Mouse (Mus musculus) heart, embryonic 12.5 days (tissue): ENCODE measurements around the gene Zfyve21. TPM values are rescaled to one million over a fixed set of nuclear protein-coding genes. Genes with fewer than 3 reads are reported as not detected.

Experiments
- ATAC-seq: fragments of 200-750 bp; cut with Nextera tagmentation; 2 replicates; pipeline ENCODE4 v1.8.0; 2017; ENCODE audit warnings: moderate TSS enrichment, moderate library complexity; ENCODE audit not compliant: insufficient number of reproducible peaks, low FRiP score
- H3K27ac ChIP-seq: fragments of 300-500 bp; sonication (generic); 2 replicates; pipeline ENCODE4 v1.5.1; 2016; ENCODE audit warnings: mild to moderate bottlenecking, moderate library complexity; ENCODE audit not compliant: poor library complexity, severe bottlenecking
- H3K27me3 ChIP-seq: fragments of 300-500 bp; sonication (generic); replicated peaks from 2 replicates; pipeline ENCODE4 v1.6.1; 2016; ENCODE audit warnings: mild to moderate bottlenecking, moderate library complexity
- H3K36me3 ChIP-seq: fragments of 300-500 bp; sonication (generic); 2 replicates; pipeline ENCODE4 v1.6.1; 2016; ENCODE audit warnings: mild to moderate bottlenecking, moderate library complexity
- H3K4me1 ChIP-seq: fragments of 300-500 bp; sonication (generic); replicated peaks from 2 replicates; pipeline ENCODE4 v1.6.1; 2016; ENCODE audit warnings: mild to moderate bottlenecking
- H3K4me2 ChIP-seq: fragments of 300-500 bp; sonication (generic); 2 replicates; pipeline ENCODE4 v1.6.1; 2016; ENCODE audit warnings: mild to moderate bottlenecking, moderate library complexity
- H3K4me3 ChIP-seq: fragments of 300-500 bp; sonication (generic); 2 replicates; pipeline ENCODE4 v1.5.1; 2016; ENCODE audit warnings: mild to moderate bottlenecking
- H3K9ac ChIP-seq: fragments of 300-500 bp; sonication (generic); 2 replicates; pipeline ENCODE4 v1.6.1; 2016; ENCODE audit warnings: mild to moderate bottlenecking, moderate library complexity
- H3K9me3 ChIP-seq: fragments of 300-500 bp; sonication (generic); replicated peaks from 2 replicates; pipeline ENCODE4 v1.6.1; 2016; ENCODE audit warnings: mild to moderate bottlenecking, moderate library complexity
- WGBS: fragments of 180-500 bp; shearing (Covaris S2); methylation state at CpG from one replicate; pipeline ENCODE4 v1.1.7; 2016; 5-methylcytosine and 5-hydroxymethylcytosine counted together
- polyA plus RNA-seq: library from polyadenylated mRNA; unstranded; fragments of >200 nt; fragmentation: Nextera tagmentation; extraction: Ambion mirVana; gene quantifications from 2 replicates; pipeline ENCODE4 v1.2.1, GENCODE M21; 2016

The Zfyve21 gene
- polyA plus RNA-seq, 1 experiment from 2014 or later: 71.9 TPM

DNA sequence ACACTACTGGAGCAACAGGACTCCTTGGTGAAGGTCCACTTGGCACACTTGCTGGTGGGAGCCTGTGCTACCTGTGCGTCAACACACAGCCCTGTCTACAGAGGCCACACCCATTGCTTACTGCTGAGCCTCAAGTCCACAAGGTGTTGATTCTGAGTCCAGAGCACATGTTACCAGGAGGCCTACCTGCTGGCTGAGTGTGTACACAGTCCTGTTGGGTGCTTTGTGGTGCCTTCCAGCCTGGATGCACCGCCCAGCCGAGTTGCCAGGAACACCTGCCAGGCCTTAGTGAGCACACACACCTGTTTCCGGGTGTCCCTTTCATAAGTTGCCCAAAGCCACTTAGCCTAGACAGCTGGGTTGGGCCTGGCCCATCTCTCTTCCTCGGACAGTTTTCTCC, 10.4 kb upstream of the Zfyve21 start:
- no peak overlapping the region for H3K4me3 ChIP-seq
- no peak for ATAC-seq
- H3K9me3 ChIP-seq: no peaks in the 10 kb centered on the region
- 87% methylated on average over 5 of the region's 5 CpGs for WGBS
- no peak overlapping the region for H3K4me2 ChIP-seq
- H3K9ac ChIP-seq: no peak overlapping the region
- no peaks in the 10 kb centered on the region for H3K27me3 ChIP-seq
- H3K36me3 ChIP-seq: peaks cover 92% of the 10 kb centered on the region
- peaks cover 4% of the 10 kb centered on the region for H3K4me1 ChIP-seq
- no peak overlapping the region for H3K27ac ChIP-seq

GRCm38 (mm10) chr12:111808775-111809174, 5.2 kb upstream of the Zfyve21 start:
- Histone ChIP-seq H3K4me1 (peaks cover 26% of the 10 kb centered on the region), H3K9me3 (no peaks in the 10 kb centered on the region), H3K9ac (no peak overlapping the region), H3K27ac (peak overlapping the region; percentile 13; the same call in 1 of the 2 replicates), H3K4me2 (no peak overlapping the region), H3K36me3 (peaks cover 59% of the 10 kb centered on the region), H3K27me3 (no peaks in the 10 kb centered on the region), H3K4me3 (no peak overlapping the region)
- 91% methylated on average over 6 of the region's 6 CpGs for WGBS
- ATAC-seq: no peak

GRCm38 (mm10) chr12:111809762-111810161, 4.2 kb upstream of the Zfyve21 start:
- Histone ChIP-seq H3K9me3 (no peaks in the 10 kb centered on the region), H3K36me3 (peaks cover 49% of the 10 kb centered on the region), H3K27me3 (no peaks in the 10 kb centered on the region), H3K4me1 (peaks cover 27% of the 10 kb centered on the region), H3K4me2 (peak overlapping the region; percentile 23), H3K9ac (peak overlapping the region; percentile 49; the same call in 1 of the 2 replicates), H3K27ac (peak overlapping the region; percentile 13; the same call in 1 of the 2 replicates), H3K4me3 (no peak overlapping the region)
- peak; percentile 19; the same call in 1 of the 2 replicates for ATAC-seq
- WGBS: 8% methylated on average over 9 of the region's 9 CpGs

- Histone ChIP-seq H3K27ac (no peak overlapping the region), H3K4me2 (no peak overlapping the region), H3K36me3 (peaks cover 27% of the 10 kb centered on the region), H3K4me1 (peaks cover 50% of the 10 kb centered on the region), H3K27me3 (no peaks in the 10 kb centered on the region), H3K9ac (no peak overlapping the region), H3K9me3 (no peaks in the 10 kb centered on the region), H3K4me3 (no peak overlapping the region)
- ATAC-seq: no peak
- WGBS: 89% methylated on average over 13 of the region's 13 CpGs
Observed at GRCm38 (mm10) chr12:111812075-111812474, 1.9 kb upstream of the Zfyve21 start.

GRCm38 (mm10) chr12:111812611-111813010, 1.4 kb upstream of the Zfyve21 start:
- Histone ChIP-seq H3K4me2 (peak overlapping the region; percentile 93), H3K4me3 (peak overlapping the region; percentile 77), H3K9me3 (no peaks in the 10 kb centered on the region), H3K27me3 (no peaks in the 10 kb centered on the region), H3K9ac (peak overlapping the region; percentile 81; the same call in 1 of the 2 replicates), H3K36me3 (peaks cover 23% of the 10 kb centered on the region), H3K4me1 (peaks cover 53% of the 10 kb centered on the region), H3K27ac (no peak overlapping the region)
- WGBS: 67% methylated on average over 12 of the region's 12 CpGs
- ATAC-seq: no peak

DNA sequence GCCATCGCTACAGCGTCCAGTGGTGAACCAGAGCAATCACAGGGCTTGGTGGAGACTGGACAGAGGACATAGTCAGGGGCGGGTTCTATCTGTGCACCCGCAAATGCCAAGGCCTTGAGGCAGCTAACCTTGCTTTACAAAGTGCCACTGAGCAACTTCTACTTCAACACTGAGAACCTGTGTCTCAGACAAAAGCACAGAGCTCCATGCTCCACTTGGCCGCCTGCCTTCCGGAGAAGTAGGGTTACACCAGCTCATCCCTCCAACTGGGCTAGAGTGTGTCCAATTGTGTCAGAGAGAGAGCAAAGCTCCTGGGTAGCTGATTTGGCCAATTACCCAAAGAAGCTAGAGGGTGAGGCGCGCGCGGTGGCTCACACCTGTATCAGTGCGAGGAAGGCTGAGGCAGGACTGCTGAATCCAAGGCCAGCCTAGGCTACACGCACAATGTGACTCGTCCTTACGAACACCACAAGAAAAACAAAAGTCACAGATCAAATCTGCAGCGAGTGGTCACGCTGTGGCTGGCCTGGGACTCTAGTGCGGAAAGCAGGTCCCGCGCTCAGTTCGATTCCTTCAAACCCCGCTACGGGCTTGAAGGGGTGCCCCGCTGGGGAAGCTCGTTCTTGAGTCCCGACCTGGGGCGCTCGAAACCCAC, 732 bp upstream of the Zfyve21 start:
- Histone ChIP-seq H3K9me3 (no peaks in the 10 kb centered on the region), H3K9ac (peak overlapping the region; percentile 81), H3K36me3 (peaks cover 17% of the 10 kb centered on the region), H3K4me3 (peak overlapping the region; percentile 77), H3K27me3 (no peaks in the 10 kb centered on the region), H3K4me2 (peak overlapping the region; percentile 93), H3K4me1 (peaks cover 56% of the 10 kb centered on the region), H3K27ac (peak overlapping the region; percentile 15; the same call in 1 of the 2 replicates)
- WGBS: 6% methylated on average over 27 of the region's 27 CpGs
- no peak for ATAC-seq

GRCm38 (mm10) chr12:111814769-111815762, 1.1 kb downstream of the Zfyve21 start:
- H3K36me3 ChIP-seq: peaks cover 10% of the 10 kb centered on the region
- no peak for ATAC-seq
- WGBS: 22% methylated on average over 19 of the region's 19 CpGs
- peak overlapping the region; percentile 78 for H3K9ac ChIP-seq
- peak overlapping the region; percentile 94 for H3K27ac ChIP-seq
- peaks cover 57% of the 10 kb centered on the region for H3K4me1 ChIP-seq
- peak overlapping the region; percentile 77 for H3K4me3 ChIP-seq
- no peaks in the 10 kb centered on the region for H3K9me3 ChIP-seq
- H3K27me3 ChIP-seq: no peaks in the 10 kb centered on the region
- peak overlapping the region; percentile 86 for H3K4me2 ChIP-seq

DNA sequence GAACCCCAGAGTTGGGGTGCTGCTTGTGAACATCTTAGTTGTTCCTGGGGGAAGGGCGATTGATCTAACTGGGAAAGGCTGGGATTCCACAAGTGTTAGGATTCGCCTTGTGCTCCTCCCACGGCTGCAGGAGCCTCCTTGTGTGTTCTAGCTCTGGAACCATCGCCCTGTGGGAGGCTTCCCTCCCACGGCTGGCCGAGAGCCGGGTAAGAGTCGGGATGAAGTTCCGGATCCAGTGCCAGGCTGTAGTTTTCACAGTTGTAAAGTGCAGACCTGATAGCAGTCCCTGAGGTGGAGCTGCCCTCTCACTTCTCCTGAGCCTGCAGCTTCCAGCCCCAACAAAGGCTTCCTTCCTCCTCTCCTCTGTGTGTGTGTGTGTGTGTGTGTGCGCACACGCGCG, 2.6 kb downstream of the Zfyve21 start:
- Histone ChIP-seq H3K36me3 (peaks cover 12% of the 10 kb centered on the region; the same call in 1 of the 2 replicates), H3K4me2 (peak overlapping the region; percentile 86), H3K27me3 (no peaks in the 10 kb centered on the region), H3K9ac (peak overlapping the region; percentile 10), H3K4me1 (peaks cover 68% of the 10 kb centered on the region), H3K4me3 (0 out of 2 replicates have a peak overlapping the region, but pooled peaks have one; percentile 1), H3K27ac (0 out of 2 replicates have a peak overlapping the region, but pooled peaks have one; percentile 8), H3K9me3 (no peaks in the 10 kb centered on the region)
- no peak for ATAC-seq
- WGBS: 59% methylated on average over 13 of the region's 13 CpGs

- Histone ChIP-seq H3K9ac (peak overlapping the region; percentile 10; the same call in 1 of the 2 replicates), H3K4me3 (no peak overlapping the region), H3K9me3 (no peaks in the 10 kb centered on the region), H3K4me2 (peak overlapping the region; percentile 86), H3K27ac (0 out of 2 replicates have a peak overlapping the region, but pooled peaks have one; percentile 8), H3K27me3 (no peaks in the 10 kb centered on the region), H3K4me1 (peaks cover 72% of the 10 kb centered on the region), H3K36me3 (peaks cover 12% of the 10 kb centered on the region; the same call in 1 of the 2 replicates)
- no peak for ATAC-seq
- WGBS: 68% methylated on average over 9 of the region's 9 CpGs
Observed at GRCm38 (mm10) chr12:111816967-111817366, 3.0 kb downstream of the Zfyve21 start.

- Histone ChIP-seq H3K9ac (no peak overlapping the region; the same call in 1 of the 2 replicates), H3K27me3 (no peaks in the 10 kb centered on the region), H3K9me3 (no peaks in the 10 kb centered on the region), H3K4me3 (no peak overlapping the region), H3K4me1 (peaks cover 67% of the 10 kb centered on the region), H3K27ac (no peak overlapping the region), H3K4me2 (no peak overlapping the region), H3K36me3 (peaks cover 14% of the 10 kb centered on the region; the same call in 1 of the 2 replicates)
- 90% methylated on average over 8 of the region's 8 CpGs for whole genome bisulfite sequencing
- ATAC-seq: no peak
Observed at GRCm38 (mm10) chr12:111817991-111818390, 4.0 kb downstream of the Zfyve21 start.

- ATAC-seq: no peak
- no peak overlapping the region for H3K4me3 ChIP-seq
- H3K9me3 ChIP-seq: no peaks in the 10 kb centered on the region
- H3K9ac ChIP-seq: no peak overlapping the region; the same call in 1 of the 2 replicates
- no peak overlapping the region for H3K27ac ChIP-seq
- no peaks in the 10 kb centered on the region for H3K27me3 ChIP-seq
- no peak overlapping the region for H3K4me2 ChIP-seq
- WGBS: 75% methylated on average over 8 of the region's 8 CpGs
- H3K36me3 ChIP-seq: peaks cover 33% of the 10 kb centered on the region
- peaks cover 61% of the 10 kb centered on the region for H3K4me1 ChIP-seq
Observed at GRCm38 (mm10) chr12:111819936-111820335, 6.0 kb downstream of the Zfyve21 start.
